Mouse (Mus musculus): ENCODE measurements around the gene Tigd3. TPM values are rescaled to one million over a fixed set of nuclear protein-coding genes. Genes with fewer than 3 reads are reported as not detected.
A peak's percentile ranks its signal among the peaks of the same experiment; 100 is the strongest.

The Tigd3 gene
- polyA plus RNA-seq, 2 experiments: 1.7 to 4.8 TPM

GRCm38 (mm10) chr19:5939715-5940114, 45.8 kb upstream of the Tigd3 start:
- H3K4me1 ChIP-seq (ENCODE audit: control insufficient read depth, insufficient read depth, low read length): peaks cover 9% of the 10 kb centered on the region; the same call in 1 of the 2 replicates
- WGBS: 84% methylated on average over 5 of the region's 5 CpGs
- DNase-seq (ENCODE audit: low spot score) (no peak), ATAC-seq (ENCODE audit: low FRiP score, low read depth) (no peak)
- no peak for TF ChIP-seq POLR2A (IDR thresholded peaks at IDR 0.05; ENCODE audit: borderline replicate concordance, extremely low read depth, insufficient read depth, insufficient read length)
- no peak overlapping the region for H3K4me3 ChIP-seq (replicated peaks; ENCODE audit: low read length)
- no peaks in the 10 kb centered on the region for H3K27me3 ChIP-seq (ENCODE audit: control insufficient read depth, insufficient read depth, low read length)
- H3K27ac ChIP-seq (replicated peaks; ENCODE audit: low read depth, low read length): peak overlapping the region; percentile 39
- no peak overlapping the region for H3K4me2 ChIP-seq (replicated peaks; ENCODE audit: low read depth, low read length, severe bottlenecking)
- H3K36me3 ChIP-seq (ENCODE audit: control insufficient read depth, insufficient read depth, low read length): peaks cover 40% of the 10 kb centered on the region
- no peak overlapping the region for H3K9ac ChIP-seq (ENCODE audit: low read depth, low read length, severe bottlenecking)
- H3K9me3 ChIP-seq (ENCODE audit: control insufficient read depth, low read length): no peaks in the 10 kb centered on the region

- no peak overlapping the region for H3K9ac ChIP-seq (ENCODE audit: low read depth, low read length, severe bottlenecking)
- peaks cover 9% of the 10 kb centered on the region; the same call in 1 of the 2 replicates for H3K4me1 ChIP-seq (ENCODE audit: control insufficient read depth, insufficient read depth, low read length)
- H3K9me3 ChIP-seq (ENCODE audit: control insufficient read depth, low read length): no peaks in the 10 kb centered on the region
- DNase-seq (ENCODE audit: low spot score) (no peak), ATAC-seq (ENCODE audit: low FRiP score, low read depth) (no peak)
- no peak overlapping the region for H3K4me2 ChIP-seq (replicated peaks; ENCODE audit: low read depth, low read length, severe bottlenecking)
- no peak overlapping the region for H3K27ac ChIP-seq (replicated peaks; ENCODE audit: low read depth, low read length)
- TF ChIP-seq POLR2A (IDR thresholded peaks at IDR 0.05; ENCODE audit: borderline replicate concordance, extremely low read depth, insufficient read depth, insufficient read length): no peak
- no peaks in the 10 kb centered on the region for H3K27me3 ChIP-seq (ENCODE audit: control insufficient read depth, insufficient read depth, low read length)
- no peak overlapping the region for H3K4me3 ChIP-seq (replicated peaks; ENCODE audit: low read length)
- H3K36me3 ChIP-seq (ENCODE audit: control insufficient read depth, insufficient read depth, low read length): peaks cover 31% of the 10 kb centered on the region
- WGBS: 88% methylated on average over 6 of the region's 6 CpGs
Measured at GRCm38 (mm10) chr19:5938516-5938915, 44.6 kb upstream of the Tigd3 start.

- WGBS: 43% methylated on average over 14 of the region's 14 CpGs
Measured at GRCm38 (mm10) chr19:5937836-5938406, 44.0 kb upstream of the Tigd3 start.

GRCm38 (mm10) chr19:5937095-5937835, 43.3 kb upstream of the Tigd3 start:
- no peak overlapping the region for H3K4me2 ChIP-seq (replicated peaks; ENCODE audit: low read depth, low read length, severe bottlenecking)
- ATAC-seq (ENCODE audit: low FRiP score, low read depth): no peak

More at GRCm38 (mm10) chr19:5937836-5938406, 44.0 kb upstream of the Tigd3 start:
- ATAC-seq (ENCODE audit: low FRiP score, low read depth) (no peak), DNase-seq (ENCODE audit: low spot score) (no peak)
- peaks cover 26% of the 10 kb centered on the region for H3K36me3 ChIP-seq (ENCODE audit: control insufficient read depth, insufficient read depth, low read length)
- TF ChIP-seq POLR2A (IDR thresholded peaks at IDR 0.05; ENCODE audit: borderline replicate concordance, extremely low read depth, insufficient read depth, insufficient read length): no peak
- peaks cover 9% of the 10 kb centered on the region; the same call in 1 of the 2 replicates for H3K4me1 ChIP-seq (ENCODE audit: control insufficient read depth, insufficient read depth, low read length)
- H3K9ac ChIP-seq (ENCODE audit: low read depth, low read length, severe bottlenecking): no peak overlapping the region
- no peaks in the 10 kb centered on the region for H3K9me3 ChIP-seq (ENCODE audit: control insufficient read depth, low read length)
- no peak overlapping the region for H3K4me3 ChIP-seq (replicated peaks; ENCODE audit: low read length)
- H3K27ac ChIP-seq (replicated peaks; ENCODE audit: low read depth, low read length): no peak overlapping the region
- no peaks in the 10 kb centered on the region for H3K27me3 ChIP-seq (ENCODE audit: control insufficient read depth, insufficient read depth, low read length)
- no peak overlapping the region for H3K4me2 ChIP-seq (replicated peaks; ENCODE audit: low read depth, low read length, severe bottlenecking)

GRCm38 (mm10) chr19:5935691-5936090, 41.7 kb upstream of the Tigd3 start:
- TF ChIP-seq POLR2A (IDR thresholded peaks at IDR 0.05; ENCODE audit: borderline replicate concordance, extremely low read depth, insufficient read depth, insufficient read length): no peak
- 65% methylated on average over 5 of the region's 5 CpGs for WGBS
- Histone ChIP-seq H3K4me1 (ENCODE audit: control insufficient read depth, insufficient read depth, low read length) (peaks cover 9% of the 10 kb centered on the region; the same call in 1 of the 2 replicates), H3K9ac (ENCODE audit: low read depth, low read length, severe bottlenecking) (no peak overlapping the region), H3K4me3 (replicated peaks; ENCODE audit: low read length) (no peak overlapping the region), H3K9me3 (ENCODE audit: control insufficient read depth, low read length) (no peaks in the 10 kb centered on the region), H3K36me3 (ENCODE audit: control insufficient read depth, insufficient read depth, low read length) (peaks cover 8% of the 10 kb centered on the region; the same call in 1 of the 2 replicates), H3K4me2 (replicated peaks; ENCODE audit: low read depth, low read length, severe bottlenecking) (no peak overlapping the region), H3K27me3 (ENCODE audit: control insufficient read depth, insufficient read depth, low read length) (no peaks in the 10 kb centered on the region), H3K27ac (replicated peaks; ENCODE audit: low read depth, low read length) (no peak overlapping the region)
- ATAC-seq (ENCODE audit: low FRiP score, low read depth) (no peak), DNase-seq (ENCODE audit: low spot score) (no peak)

More at GRCm38 (mm10) chr19:5937095-5937835, 43.3 kb upstream of the Tigd3 start:
- Histone ChIP-seq H3K36me3 (ENCODE audit: control insufficient read depth, insufficient read depth, low read length) (peaks cover 20% of the 10 kb centered on the region), H3K27ac (replicated peaks; ENCODE audit: low read depth, low read length) (no peak overlapping the region), H3K4me1 (ENCODE audit: control insufficient read depth, insufficient read depth, low read length) (peaks cover 9% of the 10 kb centered on the region; the same call in 1 of the 2 replicates), H3K4me3 (replicated peaks; ENCODE audit: low read length) (no peak overlapping the region), H3K9ac (ENCODE audit: low read depth, low read length, severe bottlenecking) (no peak overlapping the region), H3K27me3 (ENCODE audit: control insufficient read depth, insufficient read depth, low read length) (no peaks in the 10 kb centered on the region), H3K9me3 (ENCODE audit: control insufficient read depth, low read length) (no peaks in the 10 kb centered on the region)
- DNase-seq (ENCODE audit: low spot score): no peak
- WGBS: 79% methylated on average over 21 of the region's 21 CpGs
- no peak for TF ChIP-seq POLR2A (IDR thresholded peaks at IDR 0.05; ENCODE audit: borderline replicate concordance, extremely low read depth, insufficient read depth, insufficient read length)

All from limb, embryonic 14.5 days (tissue).